Mouse (Mus musculus) adrenal gland, postnatal 4 days (tissue): ENCODE results near the gene Gla. TPM values are rescaled to one million over a fixed set of nuclear protein-coding genes. Genes with fewer than 3 reads are reported as not detected.

Source experiments
- total RNA-seq, 2 experiments: library from RNA; stranded (reverse); gene quantifications; 2 replicates each; pipeline ENCODE4 v1.2.3; 2021

The Gla gene
- total RNA-seq, 2 experiments from 2014 or later: 7.8 to 7.9 TPM

Other genes with a start within 250 kb of the Gla start
- 1 to 10 TPM; 1.1 to 1.4 TPM for gene Drp2, start 196.6 kb downstream of the Gla start, total RNA-seq
- not detected for gene Taf7l, start 124.6 kb downstream of the Gla start, total RNA-seq
- gene Timm8a1, start 59.3 kb downstream of the Gla start, total RNA-seq: 10 to 100 TPM; 42.1 to 47.1 TPM
- gene Btk, start 17.6 kb downstream of the Gla start, total RNA-seq: 1 to 10 TPM; 1.6 to 2.1 TPM
- 100 to 1,000 TPM; 362 to 397 TPM for gene Rpl36a, start 15.5 kb downstream of the Gla start, total RNA-seq
- gene Hnrnph2, start 54 bp upstream of the Gla start, total RNA-seq: 100 to 1,000 TPM in 1 of 2 experiments, 10 to 100 TPM in 1; 95.1 to 102 TPM
- gene Armcx4, start 85.4 kb upstream of the Gla start, total RNA-seq: 10 to 100 TPM; 23.8 to 26.2 TPM
- gene Armcx1, start 116.8 kb upstream of the Gla start, total RNA-seq: 10 to 100 TPM; 32.7 to 36.5 TPM
- gene Armcx6, start 150.3 kb upstream of the Gla start, total RNA-seq: 10 to 100 TPM; 17.1 to 23.4 TPM
- 10 to 100 TPM; 48.2 to 48.9 TPM for gene Armcx3, start 155.5 kb upstream of the Gla start, total RNA-seq
- gene Armcx2, start 208.1 kb upstream of the Gla start, total RNA-seq: 10 to 100 TPM; 76.5 to 79.9 TPM